Mouse (Mus musculus): ENCODE data around the gene Rex1bd.
A peak's percentile ranks its signal among the peaks of the same experiment; 100 is the strongest.

The Rex1bd gene

DNA sequence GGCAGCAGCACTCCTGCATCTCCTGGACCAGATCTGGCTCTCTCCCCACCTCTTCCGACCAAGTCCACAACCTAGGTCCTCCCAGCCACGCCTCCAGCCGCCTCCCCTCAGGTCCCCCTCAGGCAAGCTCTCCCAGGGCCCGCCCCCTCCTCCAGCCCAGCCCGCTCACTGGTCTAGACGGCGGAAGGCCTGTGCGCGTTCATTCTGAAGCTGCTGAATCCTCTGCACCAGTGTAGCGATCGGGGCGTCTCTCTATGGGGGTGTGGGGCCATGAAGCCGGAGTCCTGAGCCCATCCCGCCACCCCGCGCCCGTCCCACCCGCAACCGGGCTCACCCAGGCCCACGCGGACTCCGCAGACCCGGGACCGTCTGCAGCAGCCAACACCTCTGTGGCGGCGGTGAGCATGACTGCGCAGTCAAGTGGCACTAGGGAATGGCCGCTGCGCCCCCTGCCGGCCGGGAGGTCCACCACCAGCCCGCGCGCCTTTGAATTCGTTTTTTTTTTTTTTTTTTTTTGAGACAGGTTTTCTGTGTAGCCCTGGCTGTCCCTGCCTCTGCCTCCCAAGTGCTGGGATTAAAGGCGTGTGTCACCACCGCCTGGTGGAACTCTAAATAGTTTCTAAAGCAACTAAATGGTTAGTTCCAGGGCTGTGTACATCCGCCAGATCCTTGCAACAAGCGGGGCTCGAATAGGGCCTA is at the start of gene Rex1bd:
Rex1bd (minus strand) TSS at position 425 of the 699 bp plus-strand sequence.
- no peak for DNase-seq (ENCODE audit: extremely low spot score, low read depth, low spot score)

GRCm38 (mm10) chr8:70555079-70555747 is 48.7 kb upstream of the Rex1bd start:
- no peak for DNase-seq (ENCODE audit: extremely low spot score, low read depth, low spot score)

DNA sequence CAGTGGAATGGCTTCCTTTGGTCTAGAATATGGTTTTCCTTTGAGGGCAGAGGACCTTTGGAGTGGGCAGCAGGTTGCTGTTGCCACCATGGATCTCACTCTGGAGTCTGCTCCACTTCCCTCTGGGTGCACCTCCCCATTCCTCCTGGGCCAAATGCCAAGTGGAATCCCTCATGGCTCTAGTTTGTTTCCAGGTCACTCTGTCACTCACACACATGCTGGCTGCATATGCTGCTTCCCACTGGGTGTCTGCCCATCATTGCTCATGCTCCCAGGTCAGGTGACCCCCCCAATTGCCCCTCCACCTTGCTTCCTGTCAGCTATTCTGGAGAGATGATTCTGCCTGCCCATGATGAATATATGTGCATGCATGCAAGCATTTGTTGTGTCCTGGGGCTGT is 47.2 kb upstream of the Rex1bd start:
- no peak for DNase-seq (ENCODE audit: extremely low spot score, low read depth, low spot score)

DNA sequence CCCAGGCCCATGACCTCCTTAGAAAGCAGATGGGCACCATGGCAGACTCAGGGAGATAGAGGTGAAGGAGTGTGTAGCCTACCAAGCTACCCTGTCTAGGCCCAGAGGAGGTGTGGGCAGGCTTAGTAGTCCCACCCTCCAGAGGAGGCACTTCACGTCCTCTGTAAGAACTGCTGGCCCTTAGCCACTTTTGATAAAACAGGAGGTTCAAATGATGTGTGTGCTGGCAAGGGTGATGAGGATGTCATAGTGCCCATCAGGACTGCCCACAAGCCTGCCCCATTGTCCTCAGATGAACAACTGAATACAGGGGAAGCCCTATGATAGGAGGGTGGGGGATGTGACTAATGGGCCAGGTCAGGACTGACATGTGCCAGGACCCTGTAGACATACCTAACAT is 46.3 kb upstream of the Rex1bd start:
- DNase-seq (ENCODE audit: extremely low spot score, low read depth, low spot score), result no peak

GRCm38 (mm10) chr8:70551558-70552161 is 45.1 kb upstream of the Rex1bd start:
- DNase-seq (ENCODE audit: extremely low spot score, low read depth, low spot score), result no peak

GRCm38 (mm10) chr8:70549412-70550184 is 43.0 kb upstream of the Rex1bd start:
- no peak for DNase-seq (ENCODE audit: extremely low spot score, low read depth, low spot score)

DNA sequence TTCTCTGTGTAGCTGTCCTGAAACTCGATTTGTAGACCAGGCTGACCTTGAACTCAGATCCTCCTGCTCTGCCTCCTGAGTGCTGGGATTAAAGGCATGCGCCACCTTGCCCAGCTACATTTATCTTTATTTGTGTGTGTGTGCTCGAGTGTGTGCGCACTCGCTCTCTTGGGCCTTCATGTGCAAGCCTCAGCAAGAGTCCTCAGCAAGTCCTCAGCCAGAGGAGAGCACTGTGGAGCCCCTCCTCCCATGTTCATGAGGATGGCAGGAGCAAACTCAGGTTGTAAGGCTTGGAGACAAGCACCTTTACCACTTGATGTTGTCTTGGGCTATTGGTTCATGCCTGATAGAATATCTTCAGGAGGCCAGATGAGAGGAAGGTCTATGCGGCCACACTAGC is 41.2 kb upstream of the Rex1bd start:
- DNase-seq (ENCODE audit: extremely low spot score, low read depth, low spot score), result no peak

- no peak for DNase-seq (ENCODE audit: extremely low spot score, low read depth, low spot score)
Observed at GRCm38 (mm10) chr8:70546412-70546811, 39.9 kb upstream of the Rex1bd start.

DNA sequence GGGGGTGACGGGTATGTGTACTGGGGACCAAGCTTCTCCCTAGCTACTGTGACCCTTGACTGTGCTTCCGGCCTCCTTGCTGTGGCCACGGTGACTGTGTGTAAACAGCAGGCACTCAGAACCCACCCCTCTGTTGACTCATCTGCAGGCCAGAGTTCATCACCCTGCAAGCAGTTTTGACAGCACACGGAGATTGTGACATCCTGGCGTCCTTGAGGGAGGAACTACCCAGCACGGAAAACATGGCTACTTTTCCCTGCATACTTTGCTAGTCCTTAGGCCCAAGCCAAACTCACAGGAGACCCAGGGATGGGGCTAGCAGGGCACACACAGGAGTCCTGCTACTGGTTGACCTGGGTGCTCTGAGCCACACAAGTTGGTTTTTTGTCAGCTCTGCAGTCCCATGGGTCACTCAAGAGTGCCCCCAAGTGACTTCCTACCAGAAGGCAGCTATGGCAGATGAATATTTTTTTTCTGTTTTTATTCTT is 37.7 kb upstream of the Rex1bd start:
- DNase-seq (ENCODE audit: extremely low spot score, low read depth, low spot score), result no peak

DNA sequence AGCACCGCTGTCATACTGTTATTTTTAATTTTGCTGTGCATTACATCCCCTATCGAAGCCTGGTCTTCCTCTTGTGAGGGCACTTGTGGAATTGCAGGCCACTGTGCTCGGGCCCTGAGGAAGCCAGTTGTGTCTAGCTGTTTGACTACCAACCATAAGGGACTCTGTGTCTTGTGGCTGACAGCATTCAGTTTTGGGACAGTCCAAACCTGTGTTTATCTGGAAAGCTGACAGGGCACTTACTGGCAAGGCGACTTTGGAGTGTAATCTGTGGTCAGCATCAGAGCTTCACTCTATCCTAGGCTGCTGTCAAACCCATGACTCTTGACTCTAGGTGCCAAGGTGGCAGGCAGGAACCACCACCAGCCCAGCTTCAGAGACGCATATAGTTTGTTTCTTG is 34.5 kb upstream of the Rex1bd start:
- no peak for DNase-seq (ENCODE audit: extremely low spot score, low read depth, low spot score)

- no peak for DNase-seq (ENCODE audit: extremely low spot score, low read depth, low spot score)
Observed at GRCm38 (mm10) chr8:70540507-70541071, 34.0 kb upstream of the Rex1bd start.

DNA sequence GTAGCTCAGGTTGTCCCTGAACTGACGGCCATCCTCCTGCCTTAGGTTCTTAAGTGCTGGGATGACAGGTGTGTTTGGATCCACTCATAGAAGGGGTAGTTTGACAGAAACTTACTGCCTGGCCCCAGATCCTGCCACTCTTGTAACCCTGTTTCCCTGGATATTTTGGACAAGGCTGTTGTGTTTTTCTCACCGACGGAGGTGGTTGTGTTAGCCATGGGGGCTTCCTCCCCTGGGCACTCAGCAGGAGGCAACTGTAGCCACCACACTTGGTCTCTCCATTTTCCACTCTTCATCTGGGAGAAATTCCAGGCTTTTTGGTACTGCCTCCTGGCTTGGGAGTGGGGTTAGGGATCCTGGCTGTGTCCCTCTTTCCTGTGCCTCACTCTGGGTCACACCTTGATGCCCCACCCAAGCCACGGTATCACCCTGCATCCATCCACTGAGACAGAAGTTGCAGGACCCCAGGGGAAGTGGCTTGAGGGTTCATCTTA is 33.5 kb upstream of the Rex1bd start:
- no peak for DNase-seq (ENCODE audit: extremely low spot score, low read depth, low spot score)

DNA sequence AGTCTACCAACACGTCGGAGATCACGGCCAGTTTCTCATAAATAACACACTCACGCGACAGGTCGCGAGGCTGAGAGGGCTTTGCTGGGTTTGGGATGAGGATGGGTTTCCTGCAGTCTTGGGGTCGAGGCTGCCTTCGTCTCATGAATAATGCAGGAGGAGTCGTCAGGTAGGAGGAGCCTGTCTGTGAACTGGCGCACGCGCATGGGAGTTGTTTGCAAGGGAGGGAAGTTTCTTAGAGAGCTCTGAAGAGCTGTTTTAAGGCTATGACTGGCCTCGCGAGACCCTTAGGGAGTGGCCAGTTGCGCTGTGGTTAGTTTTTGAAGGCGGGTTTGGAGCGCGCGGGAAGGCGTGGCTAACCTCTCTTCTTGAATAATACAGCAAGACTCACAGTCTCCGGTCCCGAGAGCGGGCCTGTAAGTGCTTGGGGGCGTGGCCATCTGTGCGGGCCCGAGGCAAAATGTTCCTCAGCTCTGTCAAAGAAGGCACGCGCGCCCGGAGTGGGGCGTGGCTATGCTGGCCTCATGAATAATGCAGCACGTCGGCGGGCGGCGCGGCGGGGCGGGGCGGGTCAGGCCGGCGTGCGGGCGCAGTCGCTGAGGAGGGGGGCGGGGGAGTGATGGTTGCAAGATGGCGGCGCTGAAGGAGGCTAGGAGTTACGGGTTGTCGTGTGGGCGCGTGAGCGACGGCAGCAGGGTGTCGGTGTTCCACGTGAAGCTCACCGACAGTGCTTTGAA is 32.7 kb upstream of the Rex1bd start, which contains the start of gene Ell:
Ell (plus strand) TSS at position 381 of the 737 bp plus-strand sequence.
- peak; percentile 91 for DNase-seq (ENCODE audit: extremely low spot score, low read depth, low spot score)

DNA sequence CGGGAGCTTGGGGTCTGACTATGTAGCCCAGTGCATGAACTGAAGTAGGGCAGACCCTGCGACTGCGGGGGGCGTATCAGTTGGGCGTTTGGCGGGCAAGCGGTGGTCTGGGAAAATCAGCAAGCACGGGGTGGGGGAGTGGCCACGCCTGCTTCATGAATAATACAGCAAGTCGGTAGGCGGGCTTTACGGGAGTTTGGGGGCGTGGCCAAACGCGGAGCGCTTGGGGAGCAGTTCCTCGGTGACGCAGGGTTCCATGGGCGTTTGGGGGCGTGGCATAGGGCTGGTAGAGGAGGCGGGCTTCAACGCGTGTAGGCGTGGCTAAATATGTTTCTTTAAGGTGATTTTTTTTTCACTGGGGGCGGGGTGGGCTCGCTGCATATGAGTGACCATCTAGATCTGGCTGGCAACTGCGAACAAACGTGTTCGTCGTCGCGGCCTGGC is 32.1 kb upstream of the Rex1bd start:
- peak; percentile 96 for DNase-seq (ENCODE audit: extremely low spot score, low read depth, low spot score)

DNA sequence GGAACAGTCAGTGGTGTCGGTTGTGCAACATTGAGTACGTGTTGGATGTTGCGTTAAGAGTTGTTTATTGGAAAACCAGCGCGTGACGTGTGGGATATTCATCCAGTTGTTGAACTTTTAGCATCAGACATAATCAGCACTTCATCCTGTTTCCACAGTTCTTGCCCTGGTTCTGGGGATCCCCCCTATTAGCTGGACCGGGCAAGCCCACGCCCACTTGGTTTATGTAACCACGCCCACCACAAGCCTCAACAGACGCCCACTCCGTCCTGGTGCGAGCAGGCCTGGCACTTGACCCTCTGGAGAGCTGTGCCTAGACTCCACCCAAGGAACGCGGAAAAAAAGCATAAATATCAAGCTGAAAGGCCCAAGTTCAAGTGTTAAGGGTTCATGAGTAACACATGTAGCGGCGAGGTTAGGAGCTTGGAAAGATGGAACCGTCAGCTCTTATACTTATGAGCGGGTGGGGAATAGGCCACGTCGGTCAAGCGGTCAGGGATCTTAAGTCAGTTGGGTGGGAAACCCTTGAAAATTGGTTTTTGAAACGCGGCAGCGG is 31.6 kb upstream of the Rex1bd start:
- DNase-seq (ENCODE audit: extremely low spot score, low read depth, low spot score), result no peak

DNA sequence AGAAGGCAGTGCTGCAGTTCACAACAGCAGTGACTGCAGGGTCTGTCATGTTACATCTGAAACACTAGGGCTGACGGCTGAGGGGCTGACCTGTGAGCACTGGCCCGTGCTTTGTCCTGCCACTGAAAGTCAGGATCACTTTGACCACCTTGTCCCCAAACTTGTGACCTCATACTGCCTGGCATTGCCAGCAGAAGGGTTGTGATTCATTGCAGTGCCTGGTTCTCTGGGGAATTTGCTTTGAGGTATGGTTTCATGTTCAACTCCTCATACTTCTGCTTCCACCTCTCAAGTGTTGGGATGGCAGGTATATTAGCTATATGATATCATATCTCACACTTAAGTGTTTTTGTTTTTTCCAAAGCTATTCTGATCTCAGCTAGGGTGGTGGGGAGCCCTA is 29.1 kb upstream of the Rex1bd start:
- no peak for DNase-seq (ENCODE audit: extremely low spot score, low read depth, low spot score)

GRCm38 (mm10) chr8:70535221-70535620 is 28.7 kb upstream of the Rex1bd start:
- no peak for DNase-seq (ENCODE audit: extremely low spot score, low read depth, low spot score)

GRCm38 (mm10) chr8:70534281-70534680 is 27.7 kb upstream of the Rex1bd start:
- no peak for DNase-seq (ENCODE audit: extremely low spot score, low read depth, low spot score)

DNA sequence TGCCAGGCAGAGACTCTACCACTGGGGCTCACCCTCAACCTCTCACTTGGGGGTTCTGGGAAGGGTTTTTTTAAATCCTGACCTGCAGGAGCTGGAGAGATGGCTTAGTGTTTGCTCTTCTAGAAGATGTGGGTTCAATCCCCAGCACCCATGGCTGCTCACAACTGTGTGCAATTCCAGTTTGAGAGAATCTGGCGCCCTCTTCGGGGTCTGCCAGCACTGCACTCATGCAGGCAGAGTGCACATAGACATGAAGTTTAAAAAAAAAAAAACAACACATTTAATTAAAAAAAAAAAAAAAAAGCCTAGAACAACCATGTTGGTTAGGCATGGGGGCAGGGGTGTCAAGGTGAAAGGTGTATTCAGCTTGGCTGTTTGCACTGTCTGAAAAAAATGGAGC is 23.8 kb upstream of the Rex1bd start:
- DNase-seq (ENCODE audit: extremely low spot score, low read depth, low spot score), result no peak

DNA sequence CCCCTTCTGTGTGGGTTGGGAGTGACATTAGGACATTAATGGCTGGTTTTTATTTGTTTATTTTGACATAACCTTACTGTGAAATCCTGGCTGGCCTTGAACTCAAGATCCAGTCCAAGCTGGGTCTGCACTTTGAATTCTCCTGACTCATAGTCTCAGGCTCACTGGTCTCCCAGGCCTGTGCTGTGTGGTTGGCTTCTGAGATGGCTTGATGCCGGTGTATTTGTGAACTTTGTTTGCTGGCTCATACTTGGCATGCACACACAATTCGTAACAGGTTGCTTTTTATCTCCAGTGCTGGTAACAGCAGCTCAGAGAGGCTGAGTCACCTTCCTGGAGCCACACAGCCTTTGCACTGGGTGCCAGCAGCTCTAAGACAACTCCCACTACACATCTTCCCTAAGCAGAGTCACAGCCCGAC is 23.2 kb upstream of the Rex1bd start:
- no peak for DNase-seq (ENCODE audit: extremely low spot score, low read depth, low spot score)

Data from hindlimb bud, embryonic 11.5 days (tissue).